Mouse (Mus musculus): ENCODE results near the gene Plekhg3. TPM values are rescaled to one million over a fixed set of nuclear protein-coding genes. Genes with fewer than 3 reads are reported as not detected.

Gene Plekhg3
- polyA plus RNA-seq, 1 experiment: 57.9 TPM

DNA sequence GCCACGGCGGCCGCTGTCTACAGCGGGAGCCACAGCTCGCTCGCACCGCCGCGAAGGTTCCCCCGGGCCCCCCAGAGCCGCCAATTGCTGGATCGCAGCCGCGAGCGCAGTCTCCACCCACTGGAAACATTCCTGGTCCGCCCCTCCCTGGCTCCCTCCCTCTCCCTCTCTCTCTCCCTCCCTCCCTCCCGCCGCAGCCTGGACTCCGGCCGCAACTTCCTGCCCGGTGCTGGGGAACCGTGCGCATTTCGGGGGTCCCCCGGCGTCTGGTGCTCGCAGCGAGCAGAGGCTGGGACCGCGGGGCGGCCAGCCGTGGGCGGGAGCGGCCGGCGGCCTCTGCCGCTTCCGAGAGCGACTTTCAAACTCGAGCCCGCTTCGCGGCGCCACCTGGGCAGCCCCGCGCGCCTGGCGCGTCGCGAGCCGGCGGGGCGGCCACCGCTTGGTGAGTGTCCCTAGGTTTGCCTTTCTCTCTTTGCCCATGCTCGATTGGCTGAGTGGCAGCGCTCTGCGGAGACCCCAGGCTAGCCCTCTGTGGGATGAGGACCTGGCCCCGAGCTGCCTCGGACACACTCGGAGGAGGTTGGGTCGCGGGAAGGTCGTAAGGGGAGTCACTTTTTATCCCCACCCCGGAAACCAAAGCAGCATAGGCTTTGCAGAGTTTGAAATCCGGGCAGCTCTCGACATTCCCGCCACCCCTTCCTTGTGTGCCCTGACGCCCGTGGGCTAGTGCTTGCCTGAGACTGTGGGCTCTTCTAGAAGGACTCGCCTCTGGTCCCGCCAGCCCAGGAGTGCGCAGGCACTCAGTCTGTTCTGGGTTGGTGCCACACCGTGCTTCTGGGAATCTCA is 2.9 kb downstream of the Plekhg3 start:
- no peaks in the 10 kb centered on the region for H3K27me3 ChIP-seq (replicated peaks; ENCODE audit: control insufficient read depth, insufficient read depth, low read length)
- no peaks in the 10 kb centered on the region for H3K36me3 ChIP-seq (ENCODE audit: control insufficient read depth, insufficient read depth, low read length)
- H3K27ac ChIP-seq (ENCODE audit: insufficient read depth, low read depth, low read length): peak overlapping the region; percentile 90
- WGBS: under 1% methylated on average over 74 of the region's 74 CpGs
- peak overlapping the region; percentile 84 for H3K4me3 ChIP-seq (ENCODE audit: insufficient read depth, low read depth, low read length)
- no peak for TF ChIP-seq CTCF (conservative IDR thresholded peaks at IDR 0.05; ENCODE audit: insufficient read depth, insufficient read length, low read depth, low read length)
- peak; percentile 35 for TF ChIP-seq POLR2A (IDR thresholded peaks at IDR 0.05; ENCODE audit: low read depth, low read length)
- DNase-seq: peak; percentile 97
- peaks cover 21% of the 10 kb centered on the region for H3K4me1 ChIP-seq (ENCODE audit: control insufficient read depth, insufficient read depth, low read length)

DNA sequence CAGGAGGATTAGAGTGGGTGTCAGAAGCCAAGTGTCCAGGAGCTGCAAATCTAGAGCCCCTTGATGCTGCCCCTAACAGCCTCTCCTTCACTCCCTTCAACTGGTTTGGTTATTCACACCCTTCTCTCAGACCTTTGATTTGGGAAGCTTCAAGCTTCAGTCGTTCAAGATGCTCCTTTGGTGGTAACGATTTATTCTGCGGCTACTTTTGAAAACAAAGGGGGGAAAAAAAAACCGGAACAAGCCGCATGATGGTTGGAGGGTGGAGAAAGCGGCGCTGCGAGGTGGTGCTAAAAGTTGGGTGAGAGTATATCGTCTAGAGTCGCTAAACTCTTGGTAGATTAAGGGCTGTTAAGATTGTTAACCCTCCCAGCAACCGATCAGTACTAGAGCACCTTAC is 3.5 kb downstream of the Plekhg3 start:
- H3K4me3 ChIP-seq (ENCODE audit: insufficient read depth, low read depth, low read length): peak overlapping the region; percentile 84
- TF ChIP-seq CTCF (conservative IDR thresholded peaks at IDR 0.05; ENCODE audit: insufficient read depth, insufficient read length, low read depth, low read length): no peak
- no peak for TF ChIP-seq POLR2A (IDR thresholded peaks at IDR 0.05; ENCODE audit: low read depth, low read length)
- no peak for DNase-seq
- H3K36me3 ChIP-seq (ENCODE audit: control insufficient read depth, insufficient read depth, low read length): no peaks in the 10 kb centered on the region
- H3K4me1 ChIP-seq (ENCODE audit: control insufficient read depth, insufficient read depth, low read length): peaks cover 21% of the 10 kb centered on the region
- no peaks in the 10 kb centered on the region for H3K27me3 ChIP-seq (replicated peaks; ENCODE audit: control insufficient read depth, insufficient read depth, low read length)
- H3K27ac ChIP-seq (ENCODE audit: insufficient read depth, low read depth, low read length): peak overlapping the region; percentile 90
- 2% methylated on average over 11 of the region's 11 CpGs for WGBS

DNA sequence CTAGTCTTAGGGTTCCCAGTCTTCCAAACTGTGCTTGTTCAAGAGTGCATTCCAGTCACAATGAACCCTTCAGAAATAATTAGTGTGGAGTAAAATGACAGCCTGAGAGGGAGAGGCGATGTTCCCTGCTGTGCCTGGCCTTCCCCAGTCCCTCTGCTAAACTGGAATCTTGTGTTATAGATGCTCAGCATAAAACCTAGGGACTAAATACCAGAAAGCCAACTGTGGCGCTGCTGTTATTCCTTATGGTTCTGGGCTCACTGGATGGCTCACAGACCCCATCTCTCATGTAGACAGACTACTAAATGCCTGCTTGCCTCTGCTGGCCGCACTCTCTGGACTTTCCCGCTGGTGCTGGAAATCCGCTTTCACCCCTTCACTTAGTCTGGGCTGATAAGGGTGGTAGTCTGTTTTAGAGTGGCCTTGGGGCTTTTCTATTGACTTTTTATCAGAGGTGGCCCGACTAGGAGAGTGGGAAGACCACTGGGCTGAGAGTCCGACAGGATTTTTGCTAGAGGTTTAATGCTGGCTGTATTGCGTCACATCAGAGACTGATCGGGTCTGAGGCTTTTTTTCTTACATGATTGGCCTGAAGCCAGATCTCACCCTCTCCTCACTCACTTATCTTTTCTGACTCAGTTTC is 4.1 kb downstream of the Plekhg3 start:
- peak; percentile 45 for DNase-seq
- Histone ChIP-seq H3K4me1 (ENCODE audit: control insufficient read depth, insufficient read depth, low read length) (peaks cover 21% of the 10 kb centered on the region), H3K4me3 (ENCODE audit: insufficient read depth, low read depth, low read length) (peak overlapping the region; percentile 84), H3K27ac (ENCODE audit: insufficient read depth, low read depth, low read length) (peak overlapping the region; percentile 90), H3K36me3 (ENCODE audit: control insufficient read depth, insufficient read depth, low read length) (no peaks in the 10 kb centered on the region), H3K27me3 (replicated peaks; ENCODE audit: control insufficient read depth, insufficient read depth, low read length) (no peaks in the 10 kb centered on the region)
- 14% methylated on average over 9 of the region's 9 CpGs for WGBS
- TF ChIP-seq POLR2A (IDR thresholded peaks at IDR 0.05; ENCODE audit: low read depth, low read length) (no peak), CTCF (conservative IDR thresholded peaks at IDR 0.05; ENCODE audit: insufficient read depth, insufficient read length, low read depth, low read length) (no peak)

DNA sequence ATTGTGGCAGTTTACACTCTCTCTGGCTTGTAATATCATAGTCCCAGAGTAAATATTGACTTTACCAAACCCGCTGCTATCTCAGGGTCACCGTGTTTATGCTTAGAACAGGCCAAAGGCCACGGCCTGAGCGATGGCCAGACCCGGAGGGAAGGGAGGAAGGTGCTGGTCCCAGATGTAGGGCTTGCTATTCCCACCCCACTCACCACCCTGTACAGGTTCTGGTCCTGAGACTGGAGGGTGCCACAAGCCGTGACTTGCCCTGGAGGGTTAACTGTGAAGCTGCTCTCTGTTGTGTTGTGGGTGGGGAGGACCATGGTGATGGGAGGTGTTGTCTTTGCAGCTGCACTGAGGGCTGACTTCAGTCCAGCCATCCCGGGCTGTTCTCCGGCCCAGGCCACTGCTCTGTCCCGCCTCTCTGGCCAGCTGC is 4.8 kb downstream of the Plekhg3 start:
- H3K4me1 ChIP-seq (ENCODE audit: control insufficient read depth, insufficient read depth, low read length): peaks cover 21% of the 10 kb centered on the region
- WGBS: 21% methylated on average over 9 of the region's 9 CpGs
- no peak for DNase-seq

DNA sequence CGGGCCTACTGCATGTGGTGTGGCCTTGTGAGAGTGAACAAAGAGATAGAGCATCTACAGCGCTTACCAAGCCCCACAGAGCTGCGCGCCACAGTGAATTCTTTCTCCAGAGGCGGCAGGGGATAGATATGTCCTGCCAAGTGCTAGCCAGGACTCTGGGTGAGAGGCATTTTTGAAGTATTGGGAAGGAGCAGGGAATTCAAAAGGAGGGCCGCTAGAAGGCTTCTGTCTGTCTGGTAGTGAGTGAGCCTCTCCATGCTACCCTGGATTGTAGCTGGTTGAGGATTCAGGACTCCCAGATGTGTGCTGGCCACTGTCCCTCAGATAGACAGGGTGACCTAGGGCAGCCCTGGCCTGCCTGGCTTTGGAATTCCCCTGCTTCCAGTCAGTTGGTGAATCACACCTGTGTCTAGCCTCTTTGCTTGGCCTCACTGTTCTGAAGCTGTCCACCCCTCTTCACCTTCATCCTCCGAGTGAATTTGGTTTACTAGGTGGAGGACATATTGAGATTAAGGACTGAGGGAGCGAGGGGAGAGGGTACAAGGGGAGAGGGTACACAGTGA is 6.0 kb downstream of the Plekhg3 start:
- Histone ChIP-seq H3K4me3 (ENCODE audit: insufficient read depth, low read depth, low read length) (no peak overlapping the region), H3K27ac (ENCODE audit: insufficient read depth, low read depth, low read length) (peak overlapping the region; percentile 14), H3K36me3 (ENCODE audit: control insufficient read depth, insufficient read depth, low read length) (no peaks in the 10 kb centered on the region), H3K27me3 (replicated peaks; ENCODE audit: control insufficient read depth, insufficient read depth, low read length) (no peaks in the 10 kb centered on the region), H3K4me1 (ENCODE audit: control insufficient read depth, insufficient read depth, low read length) (peaks cover 26% of the 10 kb centered on the region)
- no peak for TF ChIP-seq POLR2A (IDR thresholded peaks at IDR 0.05; ENCODE audit: low read depth, low read length)
- TF ChIP-seq CTCF (conservative IDR thresholded peaks at IDR 0.05; ENCODE audit: insufficient read depth, insufficient read length, low read depth, low read length): no peak
- 67% methylated on average over 8 of the region's 8 CpGs for WGBS
- DNase-seq: no peak

More for the DNA sequence above, 4.8 kb downstream of the Plekhg3 start:
- Histone ChIP-seq H3K27me3 (replicated peaks; ENCODE audit: control insufficient read depth, insufficient read depth, low read length) (no peaks in the 10 kb centered on the region), H3K36me3 (ENCODE audit: control insufficient read depth, insufficient read depth, low read length) (no peaks in the 10 kb centered on the region), H3K27ac (ENCODE audit: insufficient read depth, low read depth, low read length) (peak overlapping the region; percentile 59), H3K4me3 (ENCODE audit: insufficient read depth, low read depth, low read length) (peak overlapping the region; percentile 84)
- TF ChIP-seq POLR2A (IDR thresholded peaks at IDR 0.05; ENCODE audit: low read depth, low read length) (no peak), CTCF (conservative IDR thresholded peaks at IDR 0.05; ENCODE audit: insufficient read depth, insufficient read length, low read depth, low read length) (no peak)

DNA sequence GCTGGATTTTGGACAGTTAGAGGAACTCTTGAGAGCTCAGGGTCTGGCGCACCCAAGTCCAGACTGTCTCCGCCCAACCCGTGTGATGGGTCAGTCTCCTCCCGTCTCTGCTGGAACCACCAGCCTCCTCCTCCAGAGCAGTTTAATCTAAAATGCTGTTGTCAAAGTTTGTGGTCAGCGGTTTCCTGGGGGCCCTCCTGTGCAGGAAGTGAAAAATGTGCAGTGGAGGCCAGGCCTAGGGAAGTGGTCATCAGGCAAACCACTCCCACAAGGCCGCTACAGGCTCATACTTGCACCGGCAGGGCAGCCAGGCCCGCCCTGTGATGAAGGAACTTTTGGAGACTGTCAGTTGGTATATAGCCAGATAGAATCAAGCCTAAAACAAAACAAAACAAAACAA is 6.7 kb downstream of the Plekhg3 start:
- Histone ChIP-seq H3K27ac (ENCODE audit: insufficient read depth, low read depth, low read length) (peak overlapping the region; percentile 14), H3K4me1 (ENCODE audit: control insufficient read depth, insufficient read depth, low read length) (peaks cover 24% of the 10 kb centered on the region), H3K27me3 (replicated peaks; ENCODE audit: control insufficient read depth, insufficient read depth, low read length) (no peaks in the 10 kb centered on the region), H3K36me3 (ENCODE audit: control insufficient read depth, insufficient read depth, low read length) (no peaks in the 10 kb centered on the region), H3K4me3 (ENCODE audit: insufficient read depth, low read depth, low read length) (no peak overlapping the region)
- whole genome bisulfite sequencing: 42% methylated on average over 8 of the region's 8 CpGs
- DNase-seq: peak; percentile 69
- TF ChIP-seq CTCF (conservative IDR thresholded peaks at IDR 0.05; ENCODE audit: insufficient read depth, insufficient read length, low read depth, low read length) (no peak), POLR2A (IDR thresholded peaks at IDR 0.05; ENCODE audit: low read depth, low read length) (no peak)

DNA sequence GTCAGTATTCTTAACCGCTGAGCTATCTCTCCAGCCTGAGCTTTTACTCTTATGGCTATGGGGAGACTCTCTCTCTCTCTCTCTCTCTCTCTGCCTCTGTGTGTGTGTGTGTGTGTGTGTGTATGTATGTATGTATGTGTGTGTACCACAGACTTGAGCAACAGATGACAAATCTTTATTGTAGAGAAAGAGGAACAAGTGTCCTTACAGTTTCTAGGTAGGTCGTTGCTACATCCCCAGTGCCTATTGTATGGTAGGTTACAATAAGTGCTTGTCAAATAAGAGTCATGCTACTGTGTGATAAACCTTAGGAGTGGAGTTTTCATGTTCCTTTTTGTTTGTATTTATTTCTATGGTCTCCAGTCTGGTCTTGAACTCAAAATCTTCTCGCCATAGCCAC is 9.5 kb downstream of the Plekhg3 start:
- H3K27me3 ChIP-seq (replicated peaks; ENCODE audit: control insufficient read depth, insufficient read depth, low read length): no peaks in the 10 kb centered on the region
- peaks cover 22% of the 10 kb centered on the region for H3K4me1 ChIP-seq (ENCODE audit: control insufficient read depth, insufficient read depth, low read length)
- TF ChIP-seq POLR2A (IDR thresholded peaks at IDR 0.05; ENCODE audit: low read depth, low read length) (no peak), CTCF (conservative IDR thresholded peaks at IDR 0.05; ENCODE audit: insufficient read depth, insufficient read length, low read depth, low read length) (no peak)
- no peak overlapping the region for H3K4me3 ChIP-seq (ENCODE audit: insufficient read depth, low read depth, low read length)
- WGBS: 87% methylated on average over 3 of the region's 3 CpGs
- H3K36me3 ChIP-seq (ENCODE audit: control insufficient read depth, insufficient read depth, low read length): no peaks in the 10 kb centered on the region
- no peak overlapping the region for H3K27ac ChIP-seq (ENCODE audit: insufficient read depth, low read depth, low read length)
- no peak for DNase-seq

Data from kidney, adult 2 months (tissue).